In genomic region chr16:96159794-96160346, GRCm38 (mm10) we compare ENCODE assay signal across 8 mouse cellular contexts. TPM values are rescaled to one million over a fixed set of nuclear protein-coding genes. Genes with fewer than 3 reads are reported as not detected.
A peak's percentile ranks its signal among the peaks of the same experiment; 100 is the strongest.
DNase-seq lines count a peak whose midpoint lies in the region; ATAC-seq lines count a peak whose summit lies in the region.

No protein-coding gene starts in this region.

- peaks cover 7% of the 10 kb centered on the region; the same call in 1 of the 2 replicates for H3K36me3 ChIP-seq in kidney, embryonic 14.5 days (ENCODE audit: control insufficient read depth, insufficient read depth, low read length)
- H3K36me3 ChIP-seq in forebrain, embryonic 16.5 days (ENCODE audit: control insufficient read depth, insufficient read depth): no peaks in the 10 kb centered on the region; the same call in 1 of the 2 replicates
- H3K36me3 ChIP-seq in midbrain, embryonic 10.5 days: peaks cover 29% of the 10 kb centered on the region

- H3K4me3 ChIP-seq in kidney, embryonic 14.5 days (ENCODE audit: low read length): peak overlapping the region; percentile 58; the same call in 1 of the 2 replicates
- H3K4me3 ChIP-seq in forebrain, embryonic 16.5 days (replicated peaks; ENCODE audit: low read length): peak overlapping the region; percentile 55
- peak overlapping the region; percentile 73 for H3K4me3 ChIP-seq in midbrain, embryonic 10.5 days

- peak; percentile 46 for ATAC-seq in kidney, embryonic 14.5 days (ENCODE audit: low FRiP score, low TSS enrichment)
- 0 out of 2 replicates have a peak, but pooled peaks have one; percentile 9 for ATAC-seq in common myeloid progenitor, adult 5-6 weeks (replicated peaks; ENCODE audit: low read depth, poor library complexity, severe bottlenecking)
- no peak for ATAC-seq in forebrain, embryonic 16.5 days

- H3K9me3 ChIP-seq in kidney, embryonic 14.5 days (ENCODE audit: control insufficient read depth, low read length): no peaks in the 10 kb centered on the region
- H3K9me3 ChIP-seq in forebrain, embryonic 16.5 days (ENCODE audit: control insufficient read depth, low read length): no peaks in the 10 kb centered on the region
- no peaks in the 10 kb centered on the region for H3K9me3 ChIP-seq in midbrain, embryonic 10.5 days (replicated peaks)

- 79% methylated on average over 20 of the region's 20 CpGs for WGBS in kidney, embryonic 14.5 days
- 84% methylated on average over 20 of the region's 20 CpGs for WGBS in forebrain, embryonic 16.5 days
- WGBS in midbrain, embryonic 10.5 days: 87% methylated on average over 20 of the region's 20 CpGs

- H3K27ac ChIP-seq in kidney, embryonic 14.5 days (ENCODE audit: low read depth, low read length): no peak overlapping the region
- H3K27ac ChIP-seq in forebrain, embryonic 16.5 days (ENCODE audit: low read length): peak overlapping the region; percentile 58; the same call in 1 of the 2 replicates
- peak overlapping the region; percentile 92 for H3K27ac ChIP-seq in midbrain, embryonic 10.5 days (replicated peaks)

- H3K9ac ChIP-seq in kidney, embryonic 14.5 days (ENCODE audit: low read depth, low read length): peak overlapping the region; percentile 91
- H3K9ac ChIP-seq in forebrain, embryonic 16.5 days (replicated peaks; ENCODE audit: low read depth, low read length): peak overlapping the region; percentile 90

- no peak for DNase-seq in kidney, postnatal 25 days
- no peak for DNase-seq in midbrain, embryonic 10.5 days (ENCODE audit: low spot score)
- no peak for DNase-seq in yolk sac, embryonic 10.5 days (ENCODE audit: low spot score)
- no peak for DNase-seq in layer of hippocampus, postnatal 14 days (ENCODE audit: low spot score in 2 of 2)
- DNase-seq in kidney, adult 18-20 months: no peak

- H3K4me1 ChIP-seq in kidney, embryonic 14.5 days (ENCODE audit: control insufficient read depth, insufficient read depth, low read length): 0 out of 2 replicates have a peak, but pooled peaks cover 4% of the 10 kb centered on the region
- peaks cover 14% of the 10 kb centered on the region for H3K4me1 ChIP-seq in forebrain, embryonic 16.5 days (replicated peaks; ENCODE audit: control insufficient read depth, insufficient read depth, low read length)
- peaks cover 17% of the 10 kb centered on the region for H3K4me1 ChIP-seq in midbrain, embryonic 10.5 days

- no peaks in the 10 kb centered on the region for H3K27me3 ChIP-seq in kidney, embryonic 14.5 days (ENCODE audit: control insufficient read depth, insufficient read depth, low read length)
- no peaks in the 10 kb centered on the region for H3K27me3 ChIP-seq in forebrain, embryonic 16.5 days (replicated peaks; ENCODE audit: control insufficient read depth, insufficient read depth, low read length)
- peaks cover 11% of the 10 kb centered on the region; the same call in 1 of the 2 replicates for H3K27me3 ChIP-seq in midbrain, embryonic 10.5 days (ENCODE audit: low read depth, poor library complexity, severe bottlenecking)

- peak overlapping the region; percentile 99 for H3K4me2 ChIP-seq in kidney, embryonic 14.5 days (replicated peaks; ENCODE audit: low read depth, low read length)
- H3K4me2 ChIP-seq in forebrain, embryonic 16.5 days (ENCODE audit: low read length): peak overlapping the region; percentile 96

RNA-seq across cellular contexts. Expression of gene Wrb, which starts 14.7 kb away (rescaled TPM):
- 68.5 and 75.6 TPM in 2 replicates for polyA plus RNA-seq in kidney, embryonic 14.5 days (2014; fragmentation: Nextera tagmentation; extraction: Ambion mirVana)
- total RNA-seq in common myeloid progenitor, adult 5-6 weeks (2017): 11.9 and 27.9 TPM in 2 replicates
- 188 and 197 TPM in 2 replicates for polyA plus RNA-seq in forebrain, embryonic 16.5 days (2015; fragmentation: Nextera tagmentation; extraction: Ambion mirVana)
- polyA plus RNA-seq in midbrain, embryonic 10.5 days (2016; fragmentation: Nextera tagmentation; extraction: Ambion mirVana): 125 and 129 TPM in 2 replicates
- total RNA-seq in layer of hippocampus, postnatal 14 days (2021): 10 to 100 TPM; 64.6 to 76.0 TPM

RNA-seq across cellular contexts. Expression of gene Lca5l, which starts 32.2 kb away (rescaled TPM):
- 1.5 TPM in 2 replicates for polyA plus RNA-seq in kidney, embryonic 14.5 days (2014; fragmentation: Nextera tagmentation; extraction: Ambion mirVana)
- total RNA-seq in common myeloid progenitor, adult 5-6 weeks (2017): 0.18 TPM in 1 of 2 replicates, not detected in the other
- polyA plus RNA-seq in forebrain, embryonic 16.5 days (2015; fragmentation: Nextera tagmentation; extraction: Ambion mirVana): 0.76 and 1.2 TPM in 2 replicates
- polyA plus RNA-seq in midbrain, embryonic 10.5 days (2016; fragmentation: Nextera tagmentation; extraction: Ambion mirVana): 1.0 TPM in 2 replicates
- 1 to 10 TPM; 1.3 to 1.8 TPM for total RNA-seq in layer of hippocampus, postnatal 14 days (2021)

RNA-seq across cellular contexts. Expression of gene Hmgn1, which starts 32.3 kb away (rescaled TPM):
- polyA plus RNA-seq in kidney, embryonic 14.5 days (2014; fragmentation: Nextera tagmentation; extraction: Ambion mirVana): 746 and 807 TPM in 2 replicates
- total RNA-seq in common myeloid progenitor, adult 5-6 weeks (2017): 215 and 429 TPM in 2 replicates
- polyA plus RNA-seq in forebrain, embryonic 16.5 days (2015; fragmentation: Nextera tagmentation; extraction: Ambion mirVana): 432 and 519 TPM in 2 replicates
- 713 and 827 TPM in 2 replicates for polyA plus RNA-seq in midbrain, embryonic 10.5 days (2016; fragmentation: Nextera tagmentation; extraction: Ambion mirVana)
- total RNA-seq in layer of hippocampus, postnatal 14 days (2021): 10 to 100 TPM; 69.3 to 81.1 TPM

RNA-seq across cellular contexts. Expression of gene Sh3bgr, which starts 40.4 kb away (rescaled TPM):
- 2.9 and 3.4 TPM in 2 replicates for polyA plus RNA-seq in kidney, embryonic 14.5 days (2014; fragmentation: Nextera tagmentation; extraction: Ambion mirVana)
- total RNA-seq in common myeloid progenitor, adult 5-6 weeks (2017): 0.82 TPM in 1 of 2 replicates, not detected in the other
- 1.0 and 2.1 TPM in 2 replicates for polyA plus RNA-seq in forebrain, embryonic 16.5 days (2015; fragmentation: Nextera tagmentation; extraction: Ambion mirVana)
- polyA plus RNA-seq in midbrain, embryonic 10.5 days (2016; fragmentation: Nextera tagmentation; extraction: Ambion mirVana): 1.4 and 2.0 TPM in 2 replicates
- 1 to 10 TPM; 1.4 to 2.1 TPM for total RNA-seq in layer of hippocampus, postnatal 14 days (2021)
